Mouse (Mus musculus): Measurements from ENCODE around the gene Nr2e1.

DNA sequence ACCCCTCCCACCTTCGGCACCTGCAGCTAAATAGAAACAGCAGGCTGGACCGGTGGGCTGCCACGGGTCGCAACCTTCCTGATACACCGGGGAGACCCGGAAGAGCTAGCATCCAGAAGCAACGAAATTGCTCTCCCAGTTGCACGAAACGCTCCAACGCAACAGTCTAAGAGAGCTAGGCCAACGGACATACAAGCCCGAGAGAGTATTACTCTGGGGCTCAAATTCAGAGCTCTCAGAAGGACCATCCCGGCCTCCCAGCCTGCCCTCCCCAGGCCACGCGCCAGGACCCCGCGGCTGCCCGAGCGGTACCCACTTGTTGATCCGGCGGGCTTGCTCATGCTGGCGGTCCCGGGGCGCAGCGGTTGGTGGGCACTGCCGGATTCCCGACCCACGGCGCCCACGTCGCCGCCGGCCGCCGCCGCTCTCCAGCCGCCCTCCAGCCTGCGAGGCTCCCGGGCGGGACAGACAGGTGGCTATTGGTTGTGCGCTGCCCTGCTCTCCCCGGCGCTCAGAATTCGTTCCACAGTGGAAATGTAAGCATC lies 794 bp downstream of the Nr2e1 start:
- no peak for TF ChIP-seq CTCF (IDR thresholded peaks at IDR 0.05; ENCODE audit: control insufficient read depth, insufficient read depth, insufficient read length)
- TF ChIP-seq MYOG (IDR thresholded peaks at IDR 0.05; ENCODE audit: control insufficient read depth, extremely low read depth, insufficient read length) = no peak
- TF ChIP-seq USF1 (IDR thresholded peaks at IDR 0.05; ENCODE audit: low read depth) = no peak
- TF ChIP-seq MAX (IDR thresholded peaks at IDR 0.05) = no peak
